Mouse (Mus musculus): Measurements from ENCODE around the gene Lrch3. TPM values are rescaled to one million over a fixed set of nuclear protein-coding genes. Genes with fewer than 3 reads are reported as not detected.

Lrch3 gene
- 20.1 TPM for polyA plus RNA-seq (2015; fragmentation: Illumina TruSeq; extraction: RNeasy Lipid Tissue Mini Kit (QIAGEN cat#74804); ENCODE audit: low read depth, low replicate concordance)

DNA sequence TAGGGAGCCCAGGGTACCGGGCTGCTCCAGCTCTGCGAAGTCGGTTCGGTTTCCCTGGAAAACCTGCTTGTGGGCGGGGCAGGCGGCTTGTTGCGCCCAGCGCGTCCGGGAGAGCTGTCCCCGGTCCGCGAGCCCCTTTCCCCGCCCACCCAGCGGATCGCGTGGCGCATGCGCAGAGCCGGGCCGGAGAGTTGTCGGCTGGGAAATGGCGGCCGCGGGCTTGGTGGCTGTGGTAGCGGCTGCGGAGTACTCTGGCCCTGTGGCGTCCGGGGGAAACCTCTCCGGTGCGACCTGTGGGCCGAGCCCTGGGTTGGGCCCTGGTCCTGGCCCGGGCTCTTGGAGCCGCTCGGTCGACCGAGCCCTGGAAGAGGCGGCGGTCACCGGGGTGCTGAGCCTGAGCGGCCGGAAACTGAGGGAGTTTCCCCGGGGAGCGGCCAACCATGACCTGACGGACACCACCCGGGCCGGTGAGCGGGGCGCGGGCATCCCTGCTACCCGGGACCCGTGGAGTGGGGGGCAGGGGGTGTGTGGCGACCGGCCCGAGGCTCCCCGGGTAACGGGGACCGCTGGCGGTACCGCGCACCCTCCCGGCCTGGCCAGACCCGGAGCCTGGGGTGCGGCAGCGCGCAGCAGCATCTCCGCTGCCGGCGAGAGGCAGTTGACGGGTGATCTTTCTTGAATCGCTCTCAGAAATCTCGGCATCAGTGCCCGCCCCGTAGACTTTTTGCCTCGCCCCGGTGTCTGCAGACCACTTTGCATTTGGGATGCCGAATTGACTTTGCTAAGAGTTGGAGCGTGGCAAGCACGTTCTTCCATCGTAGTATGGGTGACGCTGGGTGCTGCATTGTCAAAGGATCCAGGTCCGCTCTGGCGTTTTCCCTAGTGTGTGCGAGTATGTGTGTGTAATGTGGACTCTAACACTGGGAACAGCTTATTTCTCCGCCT is at the start of gene Lrch3:
TSS of gene Lrch3 (plus strand) at position 164 of the 945 bp plus-strand sequence.

DNA sequence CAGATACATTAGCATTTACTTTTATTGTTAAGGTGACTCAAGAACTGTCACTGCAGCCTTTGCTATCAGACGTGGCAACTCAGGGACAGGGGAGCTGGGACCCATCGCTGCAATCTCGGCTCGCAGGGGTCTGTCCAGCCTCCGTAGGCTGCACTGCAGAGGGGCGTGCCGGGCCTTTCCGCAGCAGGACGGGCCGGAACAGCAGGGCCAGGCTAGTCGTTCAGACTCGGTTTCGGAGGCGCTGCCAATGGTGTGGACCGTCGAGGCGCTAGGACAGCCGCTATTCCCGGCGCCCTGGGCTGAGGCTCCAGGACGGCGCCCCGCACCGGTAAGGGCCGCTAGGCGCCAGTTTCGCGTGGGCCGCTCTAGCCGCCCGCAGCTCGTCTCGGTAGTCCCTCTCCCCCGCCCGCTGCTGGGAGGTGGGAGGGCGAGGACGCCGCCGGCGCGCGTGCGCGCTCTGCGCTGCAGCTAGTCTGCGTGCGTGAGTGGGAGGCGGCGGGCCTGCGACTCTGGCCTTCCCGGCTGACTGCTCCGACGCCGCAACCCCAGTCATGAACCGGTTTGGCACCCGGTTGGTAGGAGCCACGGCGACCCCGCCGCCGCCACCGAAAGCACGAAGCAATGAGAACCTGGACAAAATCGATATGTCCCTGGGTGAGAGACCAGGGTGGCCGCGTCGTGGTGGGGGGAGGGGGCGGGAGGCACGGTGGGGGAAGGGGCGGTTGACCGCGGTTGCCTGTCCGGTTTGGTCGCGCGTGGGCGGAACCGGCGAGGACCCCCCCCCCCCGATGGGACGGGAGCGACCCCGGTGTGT is 36.4 kb upstream of the Lrch3 start, which contains the start of the genes Fyttd1 and Rubcn:
TSS of gene Fyttd1 (plus strand) at position 158 of the 814 bp plus-strand sequence.
TSS of gene Rubcn (minus strand) at position 424 of the 814 bp plus-strand sequence.

DNA sequence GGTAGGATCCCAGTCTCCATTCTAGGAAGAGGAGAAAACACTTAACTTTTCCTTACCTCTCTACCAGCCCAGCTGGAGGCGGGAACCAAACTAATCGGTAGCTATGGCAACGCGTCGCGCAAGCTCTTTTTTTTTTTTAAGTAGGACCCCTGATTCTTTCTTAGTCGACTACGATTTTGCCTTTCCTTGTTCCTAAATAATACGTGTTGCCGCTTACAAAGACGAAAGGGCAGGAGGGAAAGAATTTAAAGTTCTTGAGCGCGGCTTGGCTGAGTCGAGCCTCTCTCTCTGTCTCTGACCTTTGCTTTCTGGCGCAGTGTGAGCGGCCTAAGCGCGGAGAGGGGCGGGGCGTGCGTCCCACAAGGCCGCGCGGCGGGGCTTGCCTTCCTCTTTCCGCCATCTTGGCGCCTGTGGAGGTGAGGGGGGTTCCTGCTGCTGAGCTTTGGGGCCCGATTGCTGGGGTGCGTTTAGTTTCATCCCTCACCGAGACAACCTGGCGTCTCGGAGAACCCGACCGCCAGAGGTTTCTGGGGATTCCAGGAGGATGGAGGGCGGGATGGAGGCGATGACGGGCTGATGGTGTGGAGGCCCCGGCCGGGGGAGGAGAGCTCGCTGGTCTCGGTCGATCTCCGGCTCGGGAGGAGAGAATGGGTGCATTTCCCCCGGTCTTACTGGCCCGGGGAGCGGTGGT is 142.3 kb downstream of the Lrch3 start, which contains the start of the genes Iqcg and Rpl35a:
TSS of gene Iqcg (minus strand) at position 124 of the 691 bp plus-strand sequence.
TSS of gene Rpl35a (plus strand) at position 359 of the 691 bp plus-strand sequence.

DNA sequence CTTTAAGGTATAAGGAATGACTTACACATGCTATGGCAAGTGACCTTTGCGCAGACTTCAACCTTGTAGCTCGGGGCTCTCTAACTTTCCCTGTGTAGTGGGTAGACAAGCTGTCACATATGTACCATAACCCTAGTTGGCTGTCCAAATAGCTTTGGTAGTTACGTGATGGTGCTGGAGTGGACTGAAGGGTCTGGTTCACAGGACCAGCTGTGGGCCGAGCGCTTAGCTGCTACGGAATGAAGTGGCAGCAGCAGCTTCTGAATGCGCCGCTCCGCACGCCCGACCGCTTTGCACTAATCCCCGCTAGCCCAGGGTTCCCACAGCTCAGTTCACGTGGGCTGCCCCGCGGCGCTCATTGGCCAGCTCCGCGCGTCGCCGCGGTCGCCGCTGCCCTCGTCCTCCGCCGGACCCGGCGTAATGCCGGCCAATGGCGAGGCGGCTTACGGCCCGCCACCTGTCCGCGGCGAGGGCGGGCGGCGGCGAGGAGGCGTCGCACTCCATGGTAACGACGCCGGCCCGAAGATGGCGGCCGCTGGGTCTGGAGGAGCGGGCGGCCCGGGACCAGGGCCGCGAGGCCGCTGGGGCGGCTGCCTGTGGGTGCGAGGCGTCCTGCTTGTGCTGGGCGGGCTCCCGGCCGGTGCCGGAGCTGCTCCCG is 148.3 kb downstream of the Lrch3 start, which contains the start of gene Lmln:
TSS of gene Lmln (plus strand) at position 498 of the 658 bp plus-strand sequence.

Other genes with a start within 250 kb of the Lrch3 start
- gene Muc4, start 178.2 kb upstream of the Lrch3 start, polyA plus RNA-seq (2015; fragmentation: Illumina TruSeq; extraction: RNeasy Lipid Tissue Mini Kit (QIAGEN cat#74804); ENCODE audit: low read depth, low replicate concordance) = not detected
- gene Muc20, start 116.7 kb upstream of the Lrch3 start, polyA plus RNA-seq (2015; fragmentation: Illumina TruSeq; extraction: RNeasy Lipid Tissue Mini Kit (QIAGEN cat#74804); ENCODE audit: low read depth, low replicate concordance) = not detected
- not detected for gene Smbd1, start 103.6 kb upstream of the Lrch3 start, polyA plus RNA-seq (2015; fragmentation: Illumina TruSeq; extraction: RNeasy Lipid Tissue Mini Kit (QIAGEN cat#74804); ENCODE audit: low read depth, low replicate concordance)
- gene Fyttd1, start 36.6 kb upstream of the Lrch3 start, polyA plus RNA-seq (2015; fragmentation: Illumina TruSeq; extraction: RNeasy Lipid Tissue Mini Kit (QIAGEN cat#74804); ENCODE audit: low read depth, low replicate concordance) = 103 TPM
- gene Rubcn, start 36.3 kb upstream of the Lrch3 start, polyA plus RNA-seq (2015; fragmentation: Illumina TruSeq; extraction: RNeasy Lipid Tissue Mini Kit (QIAGEN cat#74804); ENCODE audit: low read depth, low replicate concordance) = 47.0 TPM
- 4.9 TPM for gene Iqcg, start 142.1 kb downstream of the Lrch3 start, polyA plus RNA-seq (2015; fragmentation: Illumina TruSeq; extraction: RNeasy Lipid Tissue Mini Kit (QIAGEN cat#74804); ENCODE audit: low read depth, low replicate concordance)
- 1,160 TPM for gene Rpl35a, start 142.4 kb downstream of the Lrch3 start, polyA plus RNA-seq (2015; fragmentation: Illumina TruSeq; extraction: RNeasy Lipid Tissue Mini Kit (QIAGEN cat#74804); ENCODE audit: low read depth, low replicate concordance)
- 5.7 TPM for gene Lmln, start 148.4 kb downstream of the Lrch3 start, polyA plus RNA-seq (2015; fragmentation: Illumina TruSeq; extraction: RNeasy Lipid Tissue Mini Kit (QIAGEN cat#74804); ENCODE audit: low read depth, low replicate concordance)

Data from brain, adult 10 weeks (tissue).